16 mouse cellular contexts compared by ENCODE assay signal in genomic region chr14:81193689-81194088, GRCm38 (mm10).
"Had no signal": no experiment of that assay in that cellular context is flagged by ENCODE, and none has a peak within 500 bp of the region (broad histone marks: within the 10 kb centered on the region; RNA-seq: fewer than 3 reads in every experiment).

No protein-coding gene starts in this region.

- H3K27me3 ChIP-seq: neural tube, embryonic 13.5 days; neural tube, embryonic 15.5 days; stomach, embryonic 15.5 days had no signal

- H3K27ac ChIP-seq: neural tube, embryonic 13.5 days; neural tube, embryonic 15.5 days; stomach, embryonic 15.5 days; stomach, postnatal 0 days had no signal

- H3K4me1 ChIP-seq: neural tube, embryonic 13.5 days; neural tube, embryonic 15.5 days; stomach, embryonic 15.5 days had no signal

- H3K9ac ChIP-seq: neural tube, embryonic 13.5 days; neural tube, embryonic 15.5 days; stomach, embryonic 15.5 days had no signal

- H3K36me3 ChIP-seq: neural tube, embryonic 13.5 days; neural tube, embryonic 15.5 days; stomach, embryonic 15.5 days had no signal

- DNase-seq: retina, postnatal 1 day; right cerebral cortex, adult 18-20 months; right cerebral cortex, postnatal 14 days; right cerebral cortex, postnatal 25 days; right cerebral cortex, postnatal 4 days; spleen, adult 18-20 months; thymus, adult 18-20 months; thymus, adult 2 months; thymus, postnatal 14 days; thymus, postnatal 25 days; thymus, postnatal 36 days; thymus, postnatal 4 days had no signal

- H3K4me2 ChIP-seq: neural tube, embryonic 13.5 days; neural tube, embryonic 15.5 days; stomach, embryonic 15.5 days had no signal

- H3K9me3 ChIP-seq: neural tube, embryonic 13.5 days; neural tube, embryonic 15.5 days; stomach, embryonic 15.5 days had no signal

- H3K4me3 ChIP-seq: neural tube, embryonic 13.5 days; neural tube, embryonic 15.5 days; stomach, embryonic 15.5 days had no signal
